Comparison of ENCODE assay signal across 8 mouse cellular contexts in the genomic region with DNA sequence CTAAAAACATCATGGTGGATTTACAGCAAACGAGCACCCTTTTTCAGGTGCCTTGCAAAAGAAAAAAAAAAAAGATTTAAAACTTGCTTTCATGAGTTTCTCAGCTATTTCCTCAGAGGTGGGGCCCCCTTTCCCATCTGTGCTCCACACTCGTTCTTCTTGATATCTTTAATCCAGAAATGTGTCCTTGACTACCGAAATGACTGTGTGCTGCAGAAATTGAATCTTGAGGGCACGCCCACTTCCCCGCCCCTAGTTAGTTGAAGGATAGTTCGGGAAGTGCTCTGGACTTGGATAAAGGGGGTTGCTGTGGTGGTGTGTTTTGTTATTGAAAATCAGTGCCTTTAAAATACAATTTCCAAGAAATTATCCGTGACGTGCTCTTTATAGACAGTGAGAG. TPM values are rescaled to one million over a fixed set of nuclear protein-coding genes. Genes with fewer than 3 reads are reported as not detected.
DNase-seq lines count a peak whose midpoint lies in the region; ATAC-seq and TF ChIP-seq lines count a peak whose summit lies in the region.

No protein-coding gene starts in this region.

- peak overlapping the region; percentile 64 for H3K27ac ChIP-seq in intestine, embryonic 15.5 days
- 0 out of 2 replicates have a peak overlapping the region, but pooled peaks have one; percentile 2 for H3K27ac ChIP-seq in liver, embryonic 15.5 days (replicated peaks)
- no peak overlapping the region for H3K27ac ChIP-seq in neural tube, embryonic 12.5 days

- peak; percentile 48 for ATAC-seq in common myeloid progenitor, adult 5-6 weeks (replicated peaks; ENCODE audit: low read depth, poor library complexity, severe bottlenecking)
- peak; percentile 57 for ATAC-seq in intestine, embryonic 15.5 days
- no peak for ATAC-seq in liver, embryonic 15.5 days (ENCODE audit: insufficient read depth)
- no peak for ATAC-seq in neural tube, embryonic 12.5 days (ENCODE audit: low FRiP score, low read depth)

- TF ChIP-seq CTCF in C2C12 (IDR thresholded peaks at IDR 0.05; ENCODE audit: control insufficient read depth, insufficient read depth, insufficient read length), result no peak

- no peaks in the 10 kb centered on the region for H3K36me3 ChIP-seq in C2C12 (ENCODE audit: control insufficient read depth, insufficient read depth)
- H3K36me3 ChIP-seq in intestine, embryonic 15.5 days, result no peaks in the 10 kb centered on the region
- no peaks in the 10 kb centered on the region for H3K36me3 ChIP-seq in liver, embryonic 15.5 days (replicated peaks)
- H3K36me3 ChIP-seq in neural tube, embryonic 12.5 days, result no peaks in the 10 kb centered on the region

- peaks cover 36% of the 10 kb centered on the region for H3K79me2 ChIP-seq in C2C12 (ENCODE audit: control insufficient read depth, insufficient read depth)

- peaks cover 6% of the 10 kb centered on the region for H3K79me3 ChIP-seq in C2C12 (ENCODE audit: low read depth)

- H3K9ac ChIP-seq in intestine, embryonic 15.5 days, result no peak overlapping the region
- H3K9ac ChIP-seq in liver, embryonic 15.5 days, result no peak overlapping the region
- no peak overlapping the region for H3K9ac ChIP-seq in neural tube, embryonic 12.5 days

- no peaks in the 10 kb centered on the region for H3K27me3 ChIP-seq in C2C12 (ENCODE audit: control insufficient read depth, insufficient read depth, insufficient read length)
- H3K27me3 ChIP-seq in intestine, embryonic 15.5 days (replicated peaks), result no peaks in the 10 kb centered on the region
- H3K27me3 ChIP-seq in liver, embryonic 15.5 days, result peaks cover 62% of the 10 kb centered on the region
- H3K27me3 ChIP-seq in neural tube, embryonic 12.5 days (replicated peaks), result no peaks in the 10 kb centered on the region

- under 1% methylated on average over 8 of the region's 8 CpGs for WGBS in intestine, embryonic 15.5 days
- 0% methylated on average over 8 of the region's 8 CpGs for WGBS in liver, embryonic 15.5 days (ENCODE audit: insufficient replicate concordance)
- under 1% methylated on average over 8 of the region's 8 CpGs for WGBS in neural tube, embryonic 12.5 days

- DNase-seq in R1 (ENCODE audit: low read depth, low spot score), result peak; percentile 89
- DNase-seq in heart, adult 11 months, result peak; percentile 97
- DNase-seq in natural killer cell, adult 2 months (ENCODE audit: low spot score in 2 of 2), result no peak

- no peak overlapping the region for H3ac ChIP-seq in C2C12 (ENCODE audit: control insufficient read depth, insufficient read length, low read depth)

- H3K4me1 ChIP-seq in intestine, embryonic 15.5 days (replicated peaks), result peaks cover 27% of the 10 kb centered on the region
- peaks cover 38% of the 10 kb centered on the region for H3K4me1 ChIP-seq in liver, embryonic 15.5 days (replicated peaks)
- peaks cover 27% of the 10 kb centered on the region for H3K4me1 ChIP-seq in neural tube, embryonic 12.5 days

- peak overlapping the region; percentile 16 for H3K4me3 ChIP-seq in C2C12 (ENCODE audit: insufficient read depth, poor library complexity, severe bottlenecking)
- H3K4me3 ChIP-seq in intestine, embryonic 15.5 days (replicated peaks), result peak overlapping the region; percentile 88
- H3K4me3 ChIP-seq in liver, embryonic 15.5 days (replicated peaks), result peak overlapping the region; percentile 71
- H3K4me3 ChIP-seq in neural tube, embryonic 12.5 days, result peak overlapping the region; percentile 32

- peak overlapping the region; percentile 79 for H3K4me2 ChIP-seq in intestine, embryonic 15.5 days (replicated peaks)
- H3K4me2 ChIP-seq in liver, embryonic 15.5 days, result peak overlapping the region; percentile 83
- H3K4me2 ChIP-seq in neural tube, embryonic 12.5 days (replicated peaks), result peak overlapping the region; percentile 88

- H3K9me3 ChIP-seq in intestine, embryonic 15.5 days, result no peaks in the 10 kb centered on the region
- H3K9me3 ChIP-seq in liver, embryonic 15.5 days (replicated peaks), result no peaks in the 10 kb centered on the region
- no peaks in the 10 kb centered on the region for H3K9me3 ChIP-seq in neural tube, embryonic 12.5 days

TF ChIP-seq in C2C12, 6 proteins besides CTCF, POLR2A, EP300 and RAD21:
- TF ChIP-seq MAX (IDR thresholded peaks at IDR 0.05) (no peak), CEBPB (IDR thresholded peaks at IDR 0.05; ENCODE audit: low read depth) (no peak), USF1 (IDR thresholded peaks at IDR 0.05; ENCODE audit: low read depth) (no peak), FOSL1 (IDR thresholded peaks at IDR 0.05; ENCODE audit: insufficient read depth, low read length, poor library complexity, severe bottlenecking) (no peak), MYOG (IDR thresholded peaks at IDR 0.05; ENCODE audit: control insufficient read depth, extremely low read depth, insufficient read length) (no peak), MYOD1 (IDR thresholded peaks at IDR 0.05; ENCODE audit: control insufficient read depth, insufficient read length, low read depth) (no peak)

RNA-seq across cellular contexts. Expression of gene Lrig1, which starts 0.7 kb away (rescaled TPM):
- 11.2 TPM for polyA plus RNA-seq in C2C12 (2012; fragmentation: generic; extraction: Trizol)
- total RNA-seq in common myeloid progenitor, adult 5-6 weeks (2017), result 1.1 and 3.8 TPM in 2 replicates
- polyA plus RNA-seq in intestine, embryonic 15.5 days (2015; fragmentation: Nextera tagmentation; extraction: Ambion mirVana), result 17.1 and 19.5 TPM in 2 replicates
- 2.7 and 4.5 TPM in 2 replicates for polyA plus RNA-seq in liver, embryonic 15.5 days (2015; fragmentation: Nextera tagmentation; extraction: Ambion mirVana)
- 20.4 and 21.0 TPM in 2 replicates for polyA plus RNA-seq in neural tube, embryonic 12.5 days (2016; fragmentation: Nextera tagmentation; extraction: Ambion mirVana)

Comparison
In these comparisons a context has a peak if more than half of its experiments do, and no peak if none do; other contexts are left out.
1. H3K4me3 ChIP-seq: peak in every context shown above with its lines; median percentile 88 in intestine, embryonic 15.5 days; 71 in liver, embryonic 15.5 days; 32 in neural tube, embryonic 12.5 days; 16 in C2C12.
2. DNase-seq: peak in R1 (single experiment) and heart, adult 11 months (single experiment); none in natural killer cell, adult 2 months (0 of 2).
3. ATAC-seq: peak in common myeloid progenitor, adult 5-6 weeks (single experiment) and intestine, embryonic 15.5 days (single experiment); none in liver, embryonic 15.5 days (single experiment) and neural tube, embryonic 12.5 days (single experiment).
4. Peak in every context shown above with its lines, with median percentiles within 50 percentile points of each other: H3K4me2 ChIP-seq.